Comparison of ENCODE assay signal across 13 mouse cellular contexts in genomic region chr3:60958769-60959168, GRCm38 (mm10).
"Had no signal": no experiment of that assay in that cellular context is flagged by ENCODE, and none has a peak within 500 bp of the region (broad histone marks: within the 10 kb centered on the region; RNA-seq: fewer than 3 reads in every experiment).

No protein-coding gene starts in this region.

- H3K9ac ChIP-seq: limb, embryonic 12.5 days; liver, embryonic 13.5 days; liver, postnatal 0 days; neural tube, embryonic 12.5 days had no signal

- H3K27me3 ChIP-seq: limb, embryonic 12.5 days; liver, embryonic 13.5 days; neural tube, embryonic 12.5 days had no signal

- DNase-seq: kidney, adult 11 months; kidney, postnatal 14 days; layer of hippocampus, postnatal 36 days; liver; liver, embryonic 13.5 days; liver, postnatal 0 days; midbrain, embryonic 14.5 days; spleen, adult 18-20 months; thymus, adult 18-20 months; thymus, postnatal 14 days had no signal

- H3K4me1 ChIP-seq: limb, embryonic 12.5 days; midbrain, embryonic 10.5 days; neural tube, embryonic 12.5 days had no signal

- H3K27ac ChIP-seq: limb, embryonic 12.5 days; liver, embryonic 13.5 days; midbrain, embryonic 10.5 days; neural tube, embryonic 12.5 days had no signal

- H3K36me3 ChIP-seq: limb, embryonic 12.5 days; liver, embryonic 13.5 days; midbrain, embryonic 10.5 days; neural tube, embryonic 12.5 days had no signal

- H3K4me2 ChIP-seq: limb, embryonic 12.5 days; liver, embryonic 13.5 days; neural tube, embryonic 12.5 days had no signal

- ATAC-seq: liver, postnatal 0 days had no signal

- H3K4me3 ChIP-seq: limb, embryonic 12.5 days; liver, embryonic 13.5 days; midbrain, embryonic 10.5 days; neural tube, embryonic 12.5 days had no signal

- H3K9me3 ChIP-seq: limb, embryonic 12.5 days; liver, embryonic 13.5 days; midbrain, embryonic 10.5 days; neural tube, embryonic 12.5 days had no signal
